Mouse (Mus musculus): Measurements from ENCODE around the gene Tmem230.

GRCm38 (mm10) chr2:132278273-132278853 is 30.8 kb upstream of the Tmem230 start:
- TF ChIP-seq CTCF (IDR thresholded peaks at IDR 0.05; ENCODE audit: low read depth) (no peak), EP300 (IDR thresholded peaks at IDR 0.05; ENCODE audit: low read depth) (no peak)
